Mouse (Mus musculus) bone marrow, adult 2 months (tissue): ENCODE results near the gene Rps3a1.

ENCODE experiments used
- CTCF ChIP-seq: fragments of 200-500 bp; IDR thresholded peaks from 2 replicates; pipeline ENCODE4 v1.5.1; 2011; ENCODE audit warnings: low read length, control low read depth; ENCODE audit not compliant: control insufficient read depth, insufficient read depth
- POLR2A ChIP-seq: fragments of 200-500 bp; IDR thresholded peaks from 2 replicates; pipeline ENCODE4 v1.6.1; 2011; ENCODE audit warnings: low read depth, mild to moderate bottlenecking, control low read depth, low read length, borderline replicate concordance; ENCODE audit not compliant: control insufficient read depth

DNA sequence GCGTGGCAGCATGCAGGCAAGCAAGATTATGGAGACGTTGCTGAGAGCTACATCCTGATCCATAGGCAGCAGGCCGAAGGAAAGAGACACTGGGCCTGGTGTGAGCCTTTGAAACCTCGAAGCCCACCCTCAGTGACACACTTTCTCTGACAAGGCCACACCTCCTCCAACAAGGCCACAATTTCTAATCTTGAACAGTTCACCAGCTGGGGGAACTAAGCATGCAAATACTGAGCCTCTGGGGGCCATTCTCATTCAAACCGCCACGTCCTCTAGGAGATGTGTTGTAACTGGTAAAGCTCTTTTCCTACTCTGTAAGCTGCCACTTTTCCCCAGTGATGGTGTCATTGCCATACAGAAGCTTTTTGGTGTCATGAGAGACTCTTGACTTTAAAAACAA, 6.6 kb upstream of the Rps3a1 start:
- TF ChIP-seq POLR2A (no peak), CTCF (no peak)
